Mouse (Mus musculus): ENCODE measurements around the gene Cox7a1. TPM values are rescaled to one million over a fixed set of nuclear protein-coding genes. Genes with fewer than 3 reads are reported as not detected.
A peak's percentile ranks its signal among the peaks of the same experiment; 100 is the strongest.
"Not testable (repeated sequence)": the region's sequence is repeated elsewhere in the genome, so short reads cannot be mapped to it uniquely, and the experiment has no call there.

Gene Cox7a1
- polyA plus RNA-seq, 1 experiment from 2014 or later, result 5.9 TPM

- H3K4me2 ChIP-seq, result peak overlapping the region; percentile 53
- H3K9me3 ChIP-seq (replicated peaks), result no peaks in the 10 kb centered on the region
- peak; percentile 54 for ATAC-seq (ENCODE audit: low FRiP score)
- peak overlapping the region; percentile 80 for H3K9ac ChIP-seq (replicated peaks)
- WGBS, result 25% methylated on average over 11 of the region's 11 CpGs
- H3K27ac ChIP-seq (replicated peaks), result peak overlapping the region; percentile 95
- no peaks in the 10 kb centered on the region for H3K27me3 ChIP-seq (replicated peaks)
- H3K36me3 ChIP-seq, result peaks cover 21% of the 10 kb centered on the region
- H3K4me1 ChIP-seq, result peaks cover 33% of the 10 kb centered on the region
- peak overlapping the region; percentile 73 for H3K4me3 ChIP-seq (replicated peaks)
These were observed 13.5 kb upstream of the Cox7a1 start for GRCm38 (mm10) chr7:30170283-30170951.

- H3K4me2 ChIP-seq, result no peak overlapping the region
- H3K27me3 ChIP-seq (replicated peaks), result no peaks in the 10 kb centered on the region
- H3K9me3 ChIP-seq (replicated peaks), result no peaks in the 10 kb centered on the region
- WGBS, result 85% methylated on average over 12 of the region's 12 CpGs
- peaks cover 36% of the 10 kb centered on the region for H3K36me3 ChIP-seq
- H3K9ac ChIP-seq (replicated peaks), result no peak overlapping the region
- H3K4me3 ChIP-seq (replicated peaks), result no peak overlapping the region
- no peak overlapping the region for H3K27ac ChIP-seq (replicated peaks)
- no peak for ATAC-seq (ENCODE audit: low FRiP score)
- peaks cover 3% of the 10 kb centered on the region; the same call in 1 of the 2 replicates for H3K4me1 ChIP-seq
These were observed 7.5 kb upstream of the Cox7a1 start for GRCm38 (mm10) chr7:30176474-30176873.

GRCm38 (mm10) chr7:30178256-30178655 lies 5.7 kb upstream of the Cox7a1 start:
- Histone ChIP-seq H3K9ac (replicated peaks) (no peak overlapping the region), H3K4me3 (replicated peaks) (no peak overlapping the region), H3K36me3 (peaks cover 36% of the 10 kb centered on the region), H3K4me1 (no peaks in the 10 kb centered on the region), H3K9me3 (replicated peaks) (no peaks in the 10 kb centered on the region), H3K27ac (replicated peaks) (no peak overlapping the region), H3K4me2 (no peak overlapping the region), H3K27me3 (replicated peaks) (no peaks in the 10 kb centered on the region)
- 89% methylated on average over 11 of the region's 11 CpGs for WGBS
- no peak for ATAC-seq (ENCODE audit: low FRiP score)

- peaks cover 7% of the 10 kb centered on the region for H3K4me1 ChIP-seq
- no peak overlapping the region for H3K4me2 ChIP-seq
- no peaks in the 10 kb centered on the region for H3K9me3 ChIP-seq (replicated peaks)
- ATAC-seq (ENCODE audit: low FRiP score), result peak; percentile 35; the same call in 1 of the 2 replicates
- peak overlapping the region; percentile 68 for H3K27ac ChIP-seq (replicated peaks)
- no peak overlapping the region; the same call in 1 of the 2 replicates for H3K9ac ChIP-seq (replicated peaks)
- no peaks in the 10 kb centered on the region for H3K27me3 ChIP-seq (replicated peaks)
- WGBS, result 3% methylated on average over 4 of the region's 4 CpGs
- H3K4me3 ChIP-seq (replicated peaks), result no peak overlapping the region
- H3K36me3 ChIP-seq, result peaks cover 41% of the 10 kb centered on the region
These were observed 2.6 kb upstream of the Cox7a1 start for GRCm38 (mm10) chr7:30181308-30181707.

- WGBS, result 89% methylated on average over 10 of the region's 10 CpGs
- peaks cover 42% of the 10 kb centered on the region for H3K36me3 ChIP-seq
- not testable (repeated sequence) for H3K9ac ChIP-seq (replicated peaks); H3K4me1 ChIP-seq; H3K9me3 ChIP-seq (replicated peaks); H3K4me3 ChIP-seq (replicated peaks); ATAC-seq (ENCODE audit: low FRiP score); H3K4me2 ChIP-seq; H3K27me3 ChIP-seq (replicated peaks)
- H3K27ac ChIP-seq (replicated peaks), result peak overlapping the region; percentile 68
These were observed 2.0 kb upstream of the Cox7a1 start for GRCm38 (mm10) chr7:30181929-30182328.

GRCm38 (mm10) chr7:30183189-30183588 lies 755 bp upstream of the Cox7a1 start:
- peaks cover 45% of the 10 kb centered on the region for H3K36me3 ChIP-seq
- not testable (repeated sequence) for H3K9ac ChIP-seq (replicated peaks); ATAC-seq (ENCODE audit: low FRiP score); H3K4me3 ChIP-seq (replicated peaks); H3K4me1 ChIP-seq; H3K27ac ChIP-seq (replicated peaks); H3K27me3 ChIP-seq (replicated peaks); H3K4me2 ChIP-seq; H3K9me3 ChIP-seq (replicated peaks)
- 70% methylated on average over 7 of the region's 7 CpGs for WGBS

- no peak overlapping the region for H3K9ac ChIP-seq (replicated peaks)
- H3K27ac ChIP-seq (replicated peaks), result no peak overlapping the region
- H3K4me2 ChIP-seq, result no peak overlapping the region
- H3K27me3 ChIP-seq (replicated peaks), result no peaks in the 10 kb centered on the region
- no peak for ATAC-seq (ENCODE audit: low FRiP score)
- peaks cover 52% of the 10 kb centered on the region for H3K36me3 ChIP-seq
- H3K4me3 ChIP-seq (replicated peaks), result no peak overlapping the region
- 78% methylated on average over 13 of the region's 13 CpGs for WGBS
- no peaks in the 10 kb centered on the region for H3K9me3 ChIP-seq (replicated peaks)
- peaks cover 7% of the 10 kb centered on the region for H3K4me1 ChIP-seq
These were observed 851 bp downstream of the Cox7a1 start for GRCm38 (mm10) chr7:30184641-30185348.

GRCm38 (mm10) chr7:30188344-30189115 lies 4.6 kb downstream of the Cox7a1 start:
- Histone ChIP-seq H3K9ac (replicated peaks) (no peak overlapping the region), H3K36me3 (peaks cover 74% of the 10 kb centered on the region), H3K27ac (replicated peaks) (no peak overlapping the region), H3K27me3 (replicated peaks) (no peaks in the 10 kb centered on the region), H3K4me3 (replicated peaks) (no peak overlapping the region), H3K4me1 (peaks cover 20% of the 10 kb centered on the region), H3K4me2 (no peak overlapping the region), H3K9me3 (replicated peaks) (no peaks in the 10 kb centered on the region)
- 89% methylated on average over 12 of the region's 12 CpGs for WGBS
- no peak for ATAC-seq (ENCODE audit: low FRiP score)

- ATAC-seq (ENCODE audit: low FRiP score), result no peak
- WGBS, result 86% methylated on average over 4 of the region's 4 CpGs
- no peak overlapping the region for H3K4me2 ChIP-seq
- no peak overlapping the region for H3K9ac ChIP-seq (replicated peaks)
- H3K27ac ChIP-seq (replicated peaks), result no peak overlapping the region
- H3K9me3 ChIP-seq (replicated peaks), result no peaks in the 10 kb centered on the region
- H3K4me3 ChIP-seq (replicated peaks), result no peak overlapping the region
- peaks cover 74% of the 10 kb centered on the region for H3K36me3 ChIP-seq
- H3K27me3 ChIP-seq (replicated peaks), result no peaks in the 10 kb centered on the region
- peaks cover 17% of the 10 kb centered on the region for H3K4me1 ChIP-seq
These were observed 5.2 kb downstream of the Cox7a1 start for GRCm38 (mm10) chr7:30189116-30189491.

- Histone ChIP-seq H3K4me1 (peaks cover 22% of the 10 kb centered on the region), H3K27ac (replicated peaks) (no peak overlapping the region), H3K4me2 (no peak overlapping the region), H3K27me3 (replicated peaks) (no peaks in the 10 kb centered on the region), H3K9me3 (replicated peaks) (no peaks in the 10 kb centered on the region), H3K36me3 (peaks cover 51% of the 10 kb centered on the region), H3K9ac (replicated peaks) (no peak overlapping the region), H3K4me3 (replicated peaks) (no peak overlapping the region)
- ATAC-seq (ENCODE audit: low FRiP score), result no peak
- 91% methylated on average over 12 of the region's 12 CpGs for WGBS
These were observed 8.1 kb downstream of the Cox7a1 start for GRCm38 (mm10) chr7:30192088-30192487.

- H3K9me3 ChIP-seq (replicated peaks), result no peaks in the 10 kb centered on the region
- H3K4me2 ChIP-seq, result peak overlapping the region; percentile 67
- peaks cover 42% of the 10 kb centered on the region for H3K36me3 ChIP-seq
- no peaks in the 10 kb centered on the region for H3K27me3 ChIP-seq (replicated peaks)
- ATAC-seq (ENCODE audit: low FRiP score), result no peak
- 18% methylated on average over 9 of the region's 9 CpGs for WGBS
- H3K4me3 ChIP-seq (replicated peaks), result peak overlapping the region; percentile 62
- H3K9ac ChIP-seq (replicated peaks), result peak overlapping the region; percentile 68
- peaks cover 25% of the 10 kb centered on the region for H3K4me1 ChIP-seq
- H3K27ac ChIP-seq (replicated peaks), result peak overlapping the region; percentile 79
These were observed 9.1 kb downstream of the Cox7a1 start for GRCm38 (mm10) chr7:30193013-30193412.

Measured in neural tube, embryonic 15.5 days (tissue).